Mouse (Mus musculus) lung, postnatal 36 days (tissue): ENCODE results near the gene Dnah2.

Experiments
- DNase-seq: peaks from one replicate; pipeline ENCODE4 v3.0.0; 2022; ENCODE audit warnings: mixed read lengths

Gene Dnah2

GRCm38 (mm10) chr11:69549060-69549656 lies at the start of gene Dnah2:
Gene Dnah2, minus strand, starts transcription at chr11:69549110.
- DNase-seq = no peak

- no peak for DNase-seq
Measured at GRCm38 (mm10) chr11:69594853-69595252, 45.9 kb upstream of the Dnah2 start.

- no peak for DNase-seq
Measured at GRCm38 (mm10) chr11:69592799-69593198, 43.9 kb upstream of the Dnah2 start.

GRCm38 (mm10) chr11:69591899-69592637 lies 43.2 kb upstream of the Dnah2 start:
- DNase-seq = no peak

- no peak for DNase-seq
Measured at GRCm38 (mm10) chr11:69591424-69591823, 42.5 kb upstream of the Dnah2 start.

- no peak for DNase-seq
Measured at GRCm38 (mm10) chr11:69590622-69591021, 41.7 kb upstream of the Dnah2 start.

GRCm38 (mm10) chr11:69589207-69589834 lies 40.4 kb upstream of the Dnah2 start:
- DNase-seq = no peak

GRCm38 (mm10) chr11:69585718-69586325 lies 36.9 kb upstream of the Dnah2 start:
- peak; percentile 16 for DNase-seq

- no peak for DNase-seq
Measured at GRCm38 (mm10) chr11:69584937-69585336, 36.0 kb upstream of the Dnah2 start.

GRCm38 (mm10) chr11:69584008-69584407 lies 35.1 kb upstream of the Dnah2 start:
- no peak for DNase-seq

GRCm38 (mm10) chr11:69582230-69582805 lies 33.4 kb upstream of the Dnah2 start:
- DNase-seq = no peak

- no peak for DNase-seq
Measured at GRCm38 (mm10) chr11:69581814-69582213, 32.9 kb upstream of the Dnah2 start.

GRCm38 (mm10) chr11:69581147-69581688 lies 32.3 kb upstream of the Dnah2 start:
- DNase-seq = peak; percentile 96

- peak; percentile 8 for DNase-seq
Measured at GRCm38 (mm10) chr11:69580572-69581146, 31.7 kb upstream of the Dnah2 start.

GRCm38 (mm10) chr11:69580091-69580514 lies 31.2 kb upstream of the Dnah2 start, which contains the start of the genes Wrap53 and Trp53:
Gene Wrap53, minus strand, starts transcription at chr11:69580255.
Gene Trp53, plus strand, starts transcription at chr11:69580359.
- DNase-seq = peak; percentile 97

- DNase-seq = peak; percentile 97
Measured at GRCm38 (mm10) chr11:69579128-69580017, 30.5 kb upstream of the Dnah2 start.

GRCm38 (mm10) chr11:69578301-69578700 lies 29.4 kb upstream of the Dnah2 start:
- DNase-seq = no peak

GRCm38 (mm10) chr11:69576307-69576706 lies 27.4 kb upstream of the Dnah2 start:
- no peak for DNase-seq

GRCm38 (mm10) chr11:69575220-69575619 lies 26.3 kb upstream of the Dnah2 start:
- peak; percentile 20 for DNase-seq

- peak; percentile 15 for DNase-seq
Measured at GRCm38 (mm10) chr11:69565131-69565530, 16.2 kb upstream of the Dnah2 start.

GRCm38 (mm10) chr11:69564391-69564790 lies 15.5 kb upstream of the Dnah2 start:
- DNase-seq = no peak
